Mouse (Mus musculus) frontal cortex, postnatal 25 days (tissue): ENCODE measurements at regions not wholly inside any gene's neighbourhood (a gene's known extent, or its start where the extent isn't known, plus 50 kb on each side); places are given as distances from the start of the nearest gene placed in this dataset.

ENCODE experiments used
- DNase-seq, 2 experiments: peaks; one replicate each; pipeline ENCODE4 v3.0.0; 2022; ENCODE audit warnings: low spot score in 2 of 2

DNA sequence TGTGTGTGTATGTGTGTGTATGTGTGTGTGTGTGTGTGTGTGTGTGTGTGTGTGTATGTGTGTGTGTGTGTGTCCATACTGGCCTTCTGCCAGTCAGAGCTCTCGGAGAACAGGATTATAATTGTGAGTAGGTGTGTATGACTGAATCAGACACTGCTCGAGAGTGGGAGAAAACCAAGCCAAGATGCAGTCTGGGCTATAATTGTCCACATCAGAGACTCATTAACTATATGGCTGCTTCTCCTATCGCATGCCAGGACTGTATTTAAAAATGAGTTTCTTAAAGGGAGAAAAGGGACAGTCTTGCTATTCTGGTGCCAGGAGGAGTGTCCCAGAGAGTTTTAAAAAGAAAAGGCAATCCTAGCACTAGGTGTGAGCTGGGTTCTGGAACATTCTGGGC, 58.7 kb upstream of the Adpgk start:
- no peak for DNase-seq

DNA sequence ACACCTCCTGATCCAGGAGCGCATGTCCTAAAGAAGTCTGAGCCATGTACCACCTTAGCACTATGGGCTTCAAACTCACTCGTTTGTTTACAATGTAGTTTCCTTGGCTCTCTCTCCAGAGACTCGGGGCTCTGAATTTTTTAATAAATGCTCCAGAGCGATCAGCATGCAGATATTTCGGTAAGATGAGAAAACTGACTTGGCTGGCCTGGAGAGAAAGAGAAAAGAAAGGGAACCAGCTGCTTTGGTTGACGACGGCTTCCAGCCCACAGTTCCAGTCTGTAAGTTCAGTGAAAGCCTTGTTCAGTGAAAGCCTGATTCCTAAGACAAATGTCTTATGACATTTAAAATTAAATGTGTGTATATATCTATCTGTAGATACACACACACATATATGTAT, 59.4 kb upstream of the Adpgk start:
- no peak for DNase-seq

- no peak for DNase-seq
Observed at GRCm38 (mm10) chr9:59231186-59231585, 60.2 kb upstream of the Adpgk start.

DNA sequence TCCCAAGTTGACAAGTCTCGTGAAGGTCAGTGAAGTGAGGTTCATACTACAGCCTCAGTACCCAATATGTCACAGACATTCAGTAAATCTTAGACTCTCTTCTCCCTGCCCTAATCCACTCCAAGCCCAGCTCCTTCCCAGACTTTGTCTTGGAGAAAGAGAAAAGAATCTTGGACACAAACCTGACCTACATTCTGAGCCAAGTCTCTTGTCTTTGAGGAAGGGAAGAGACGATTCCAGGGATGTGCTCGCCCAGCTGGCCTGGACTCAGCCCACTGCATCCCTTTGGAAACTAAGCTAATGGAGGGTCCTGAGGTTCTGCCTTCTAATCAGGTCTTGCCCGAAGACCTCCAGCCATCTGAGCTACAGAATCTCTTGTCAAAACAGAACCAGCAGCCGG, 61.2 kb upstream of the Adpgk start:
- DNase-seq = no peak

GRCm38 (mm10) chr9:59227948-59228347, 63.4 kb upstream of the Adpgk start:
- DNase-seq = no peak

GRCm38 (mm10) chr9:59226361-59226760, 65.0 kb upstream of the Adpgk start:
- DNase-seq = no peak

DNA sequence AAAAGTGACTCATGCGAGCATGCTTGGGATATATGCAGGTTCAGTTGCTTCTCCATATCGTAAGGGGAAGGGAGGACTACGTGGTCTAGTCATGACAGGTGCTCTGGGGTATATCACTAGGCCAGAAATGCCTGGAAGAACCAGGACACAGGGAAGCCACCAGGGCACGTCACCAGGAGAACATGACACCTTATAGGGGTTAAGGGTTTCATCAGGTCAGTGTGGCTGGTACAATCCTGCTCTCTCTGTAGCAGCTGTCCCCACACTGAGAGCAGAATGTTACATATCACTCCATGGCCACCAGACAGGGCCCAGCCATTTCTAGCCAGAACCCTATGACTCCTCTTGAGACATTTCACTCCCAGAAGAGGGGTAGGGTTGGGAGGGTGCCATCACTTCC, 72.1 kb upstream of the Adpgk start:
- DNase-seq = no peak

- DNase-seq = no peak
Observed at GRCm38 (mm10) chr9:59202654-59203514, 88.5 kb upstream of the Adpgk start.

GRCm38 (mm10) chr9:59199495-59200196, 91.7 kb upstream of the Adpgk start:
- no peak for DNase-seq

- peak in 1 of 2 experiments; percentile 19 for DNase-seq
Observed at GRCm38 (mm10) chr9:59198221-59198875, 93.0 kb upstream of the Adpgk start.

DNA sequence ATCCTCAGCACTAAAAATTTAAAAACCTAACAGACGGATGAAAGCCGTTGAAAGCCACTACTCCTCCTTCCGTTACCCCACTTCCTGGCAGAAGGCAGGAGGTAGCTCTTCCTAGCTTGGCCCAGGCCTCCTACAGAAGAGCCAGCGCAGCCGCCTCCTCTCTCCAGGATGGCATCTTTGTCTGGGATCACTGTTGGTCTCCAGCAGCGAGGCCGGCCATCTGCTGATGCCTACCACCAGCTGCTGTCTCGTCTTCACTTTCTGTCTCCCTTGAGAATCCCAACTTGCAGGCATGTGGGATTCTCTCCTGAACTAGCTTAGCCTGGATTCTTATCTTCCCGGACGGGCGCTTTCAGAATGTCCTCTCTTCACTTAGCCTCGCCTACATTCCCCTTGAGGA, 93.9 kb upstream of the Adpgk start:
- peak; percentile 39 to 42 for DNase-seq

DNA sequence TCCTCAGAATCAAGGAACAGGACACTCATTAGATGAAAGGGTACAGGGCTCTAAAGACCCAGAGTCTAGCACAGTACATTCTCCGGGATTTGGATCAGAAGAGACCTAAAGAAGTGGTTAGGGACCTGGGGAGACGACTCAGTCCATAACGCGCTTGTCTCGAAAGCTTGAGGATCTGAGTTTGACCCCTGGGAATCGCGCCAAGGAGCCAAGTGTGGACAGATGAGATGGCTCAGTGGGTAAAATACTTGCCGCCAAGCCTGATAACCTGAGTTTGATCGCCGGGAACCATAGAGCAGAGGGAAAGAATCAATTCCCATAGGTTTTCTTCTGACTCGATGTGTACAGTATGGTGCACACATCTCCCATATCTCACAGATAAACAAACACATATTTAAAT, 97.4 kb upstream of the Adpgk start:
- no peak for DNase-seq

DNA sequence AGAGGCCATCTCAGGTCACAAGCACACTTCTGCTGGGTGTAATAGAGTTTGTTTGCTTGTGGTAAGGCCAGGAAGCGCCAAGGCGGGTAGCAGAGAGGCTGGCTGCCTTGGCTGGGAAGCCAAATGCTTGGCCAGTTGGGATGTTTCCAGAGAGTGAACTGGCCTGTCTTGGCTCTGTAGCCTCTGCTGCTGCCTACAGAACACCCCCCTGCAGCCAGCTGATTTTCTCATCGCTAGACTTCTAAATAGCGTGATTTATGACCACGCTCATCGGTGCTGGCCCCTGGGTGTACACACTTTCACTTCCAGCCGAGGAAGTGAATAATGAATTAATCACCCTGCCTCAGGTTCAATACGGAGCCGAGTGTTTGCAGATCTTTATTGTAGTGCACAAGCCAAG, 102.2 kb upstream of the Adpgk start:
- DNase-seq = no peak

- no peak for DNase-seq
Observed at GRCm38 (mm10) chr9:59188411-59188810, 102.9 kb upstream of the Adpgk start.

- DNase-seq = no peak
Observed at GRCm38 (mm10) chr9:59186326-59186725, 105.0 kb upstream of the Adpgk start.

GRCm38 (mm10) chr9:59184089-59184488, 107.3 kb upstream of the Adpgk start:
- DNase-seq = no peak

GRCm38 (mm10) chr9:59182906-59183305, 108.5 kb upstream of the Adpgk start:
- no peak for DNase-seq

DNA sequence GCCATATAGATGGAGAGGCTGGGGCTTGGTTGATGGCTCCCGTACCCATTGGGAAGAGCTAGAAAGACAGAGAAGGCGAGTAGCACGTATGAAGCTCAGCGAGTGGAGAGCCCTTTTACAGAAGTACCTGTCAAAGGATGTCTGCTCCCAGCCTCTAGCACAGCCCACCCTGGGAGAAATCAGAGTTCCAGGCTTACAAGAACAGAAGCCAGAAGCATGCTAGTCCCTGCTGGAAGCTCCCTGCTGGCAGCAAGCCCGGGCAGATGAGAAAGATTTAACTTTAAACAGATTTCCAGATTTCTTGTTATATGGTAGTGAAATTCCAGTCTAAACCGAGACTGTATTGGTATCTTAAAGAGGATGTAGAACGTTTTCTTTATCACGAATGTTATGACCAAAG, 108.9 kb upstream of the Adpgk start:
- DNase-seq = peak in 1 of 2 experiments; percentile 47

DNA sequence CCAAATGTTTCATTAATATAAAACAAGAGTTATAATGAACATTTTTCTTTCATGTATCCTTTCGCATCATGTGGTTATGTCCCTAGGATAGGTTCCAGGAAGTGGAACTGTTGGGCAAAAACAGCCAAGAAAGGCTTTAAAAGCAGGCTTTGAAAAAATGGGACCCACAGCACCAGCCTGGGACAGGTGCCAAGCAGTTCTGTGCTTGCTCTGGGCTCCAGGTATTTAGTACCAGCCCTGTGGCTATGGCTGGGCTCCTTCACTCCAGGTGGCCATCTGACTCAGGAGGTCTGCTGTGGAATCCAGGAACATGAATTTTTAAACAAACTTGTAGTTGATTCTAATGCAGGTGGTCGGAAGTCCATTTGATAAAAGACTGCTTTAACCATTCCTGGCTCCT, 119.8 kb upstream of the Adpgk start:
- DNase-seq = no peak

DNA sequence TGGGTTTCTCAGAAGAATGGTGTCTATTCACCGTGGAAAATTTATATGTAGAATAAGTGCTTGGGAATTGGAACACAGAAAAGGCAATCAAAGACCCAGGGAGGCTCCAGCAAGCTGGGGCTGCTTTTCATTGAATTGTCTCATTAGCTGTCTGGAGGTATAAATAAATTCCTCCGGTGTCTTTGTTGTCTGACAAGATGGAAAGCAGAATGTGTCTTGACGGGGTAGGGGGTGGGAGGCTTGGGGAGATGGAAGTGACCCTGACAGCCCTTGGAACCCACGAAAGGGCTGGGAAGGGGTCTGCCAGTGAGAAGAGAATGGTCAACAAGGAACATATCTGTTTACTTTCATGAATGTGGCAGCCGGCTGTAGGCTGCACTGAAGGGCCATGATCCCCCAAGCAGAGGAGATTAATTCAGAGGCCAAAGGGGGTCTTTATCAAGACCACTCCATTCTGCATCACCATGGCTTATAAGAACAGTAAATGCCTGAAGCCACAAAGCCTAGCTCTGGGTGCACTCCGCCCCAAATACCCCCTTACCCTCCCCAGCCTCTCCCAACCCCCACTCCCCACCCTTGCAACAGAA, 127.2 kb upstream of the Neo1 start:
- DNase-seq = no peak

DNA sequence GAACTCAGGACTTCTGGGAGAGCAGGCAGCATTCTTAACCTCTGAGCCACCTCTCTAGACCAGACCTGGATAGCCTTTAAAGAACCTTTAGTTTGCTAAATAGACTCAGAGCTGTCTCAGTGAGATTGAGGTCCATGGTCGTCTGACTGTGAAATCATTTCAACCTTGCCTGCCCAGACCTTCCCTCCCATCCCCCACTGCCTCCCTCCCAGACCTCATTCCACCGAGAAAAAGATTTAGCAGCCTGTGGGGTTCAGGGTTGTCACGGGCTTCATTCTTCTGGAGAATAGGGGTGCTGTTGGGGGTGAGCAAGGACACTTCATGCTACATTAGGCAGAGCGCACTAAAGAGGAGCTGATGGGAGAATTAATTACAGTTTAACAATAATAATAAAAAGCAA, 126.7 kb upstream of the Neo1 start:
- DNase-seq = no peak

DNA sequence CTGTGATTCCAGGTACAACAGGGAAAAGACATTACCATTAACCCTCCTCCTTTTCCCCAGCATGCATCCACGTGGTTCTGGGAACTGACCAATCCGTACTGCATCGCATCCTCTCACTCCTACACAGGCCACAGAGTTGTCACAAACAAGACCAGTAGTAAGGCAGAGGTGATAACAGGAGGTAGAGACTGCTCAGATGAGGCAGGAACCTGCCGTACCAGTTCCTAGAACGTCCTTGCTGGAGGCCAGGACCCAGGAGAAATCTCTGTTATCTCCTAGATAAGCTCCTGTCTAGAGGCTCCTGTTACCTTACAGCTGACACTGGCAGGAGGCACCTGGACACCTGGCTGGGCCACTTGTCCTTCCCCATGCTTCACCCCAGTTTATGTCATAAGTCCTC, 121.4 kb upstream of the Neo1 start:
- DNase-seq = no peak
